Mouse (Mus musculus): ENCODE results near the gene Lrrc10b. TPM values are rescaled to one million over a fixed set of nuclear protein-coding genes. Genes with fewer than 3 reads are reported as not detected.

Gene Lrrc10b
- under 1 TPM; 0.23 to 0.27 TPM for total RNA-seq (2021)
- long read RNA-seq, experiment 1, result 0 reads
- long read RNA-seq, experiment 2, result 0 reads

DNA sequence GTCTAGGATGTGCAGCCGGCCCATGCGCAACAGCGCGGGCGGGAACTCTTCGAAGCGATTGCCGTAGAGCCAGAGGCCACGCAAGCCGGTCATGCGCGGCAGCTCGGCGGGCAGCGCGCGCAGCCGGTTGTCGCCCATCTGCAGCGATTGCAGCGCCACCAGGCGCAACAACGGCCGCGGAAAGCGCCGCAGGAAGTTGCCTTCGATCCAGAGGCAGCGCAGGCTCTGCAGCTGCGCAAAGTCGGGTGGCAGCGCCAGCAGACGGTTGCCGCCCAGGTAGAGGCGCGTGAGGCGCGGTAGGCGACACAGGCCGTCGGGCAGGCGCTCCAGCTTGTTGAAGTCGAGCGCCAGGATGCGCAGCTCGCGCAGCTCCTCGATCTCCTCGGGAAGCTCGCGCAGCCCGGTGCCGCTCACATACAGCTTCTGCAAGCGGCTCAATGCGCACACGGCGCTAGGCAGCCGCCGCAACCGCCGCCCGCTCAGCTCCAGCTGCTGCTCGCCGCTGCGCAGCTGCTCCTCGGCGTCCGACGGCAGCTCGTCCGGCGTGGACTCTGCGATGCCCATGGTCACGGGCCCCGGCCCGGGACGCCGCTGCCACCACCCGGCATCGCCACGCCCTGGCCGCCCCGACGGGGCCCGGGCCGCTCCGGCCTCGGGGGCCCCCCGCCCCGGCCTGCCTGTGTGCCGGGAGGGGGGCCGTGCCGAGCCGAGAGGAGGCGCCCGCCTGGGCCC is at the start of gene Lrrc10b:
Lrrc10b (minus strand) TSS at position 722 of the 732 bp plus-strand sequence.
- peak in 1 of 2 experiments; percentile 21 for DNase-seq
- intact Hi-C loops (cut with DNase I), result no loop called here

GRCm38 (mm10) chr19:10502571-10502970 is 45.3 kb upstream of the Lrrc10b start:
- intact Hi-C loops (cut with DNase I), result no loop called here
- DNase-seq, result no peak

DNA sequence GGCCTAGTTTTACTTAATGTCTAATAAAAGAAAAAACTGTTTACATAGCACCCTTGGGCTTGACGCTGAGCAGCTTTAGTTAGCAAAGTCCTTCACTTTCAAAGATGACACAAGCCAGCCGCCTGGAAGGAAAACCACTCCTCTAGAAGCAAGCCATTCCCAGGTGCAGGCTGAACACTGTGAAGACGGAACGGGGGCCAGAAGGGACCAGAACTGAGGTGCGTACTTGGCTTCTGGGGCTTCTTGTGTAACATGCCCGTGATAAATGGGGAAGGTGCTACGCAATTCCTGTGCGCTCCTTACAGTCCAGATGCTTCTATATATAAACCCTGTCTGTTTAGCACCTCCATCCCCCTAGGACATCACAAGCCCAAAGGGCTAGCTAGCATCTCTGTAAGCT is 43.3 kb upstream of the Lrrc10b start:
- intact Hi-C loops (cut with DNase I), result no loop called here
- no peak for DNase-seq

GRCm38 (mm10) chr19:10497512-10498160 is 40.4 kb upstream of the Lrrc10b start:
- intact Hi-C loops (cut with DNase I), result no loop called here
- DNase-seq, result no peak

GRCm38 (mm10) chr19:10496976-10497375 is 39.7 kb upstream of the Lrrc10b start:
- intact Hi-C loops (cut with DNase I), result no loop called here

DNA sequence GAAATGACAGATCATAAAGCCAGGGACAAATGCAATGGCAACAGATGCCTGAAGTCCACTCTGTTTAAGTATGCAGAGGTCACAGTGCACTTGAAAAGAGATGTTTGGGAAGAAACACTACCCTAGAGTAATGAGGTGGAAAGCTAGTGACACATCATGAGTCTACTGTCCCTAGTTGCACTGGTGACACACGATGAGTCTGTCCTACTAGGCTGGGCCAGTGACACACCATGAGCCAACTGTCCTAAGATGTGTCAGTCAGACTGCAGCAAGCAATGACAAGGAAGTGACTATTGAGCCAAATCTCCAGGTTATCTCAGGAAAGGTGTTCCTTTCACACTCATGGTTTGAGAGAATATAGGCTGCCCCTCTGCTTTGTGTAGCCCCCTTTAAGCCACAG is 38.4 kb upstream of the Lrrc10b start:
- no peak for DNase-seq
- intact Hi-C loops (cut with DNase I), result no loop called here

More at GRCm38 (mm10) chr19:10496976-10497375, 39.7 kb upstream of the Lrrc10b start:
- DNase-seq, result no peak

GRCm38 (mm10) chr19:10486264-10486738 is 29.0 kb upstream of the Lrrc10b start:
- intact Hi-C loops (cut with DNase I), result loop anchor here (1.0 to 5.0 kb wide), 2 partner anchors 37 to 154 kb away; no protein-coding TSS in a partner anchor
- no peak for DNase-seq

DNA sequence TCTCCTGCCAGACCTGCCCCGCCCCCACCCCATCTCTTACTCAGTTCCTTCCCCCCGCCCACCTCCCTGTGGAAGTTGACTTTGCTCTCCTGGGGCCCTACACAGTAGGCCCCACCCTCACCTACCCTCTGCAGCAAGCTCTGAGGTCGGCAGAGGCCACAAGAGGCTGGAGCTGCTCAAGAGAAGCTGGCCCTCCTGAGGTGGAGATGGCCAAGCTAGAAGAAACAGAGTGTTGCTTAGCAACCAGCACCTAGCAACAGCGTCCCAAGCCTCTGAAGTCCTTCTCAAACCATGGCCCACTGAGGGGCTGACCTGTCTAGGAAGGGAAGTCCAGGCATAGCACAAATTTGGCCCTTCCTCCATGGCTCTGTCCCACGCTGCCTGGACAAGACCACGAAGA is 25.4 kb upstream of the Lrrc10b start, which contains the start of gene Ppp1r32:
Ppp1r32 (minus strand) TSS at position 226 of the 400 bp plus-strand sequence.
- intact Hi-C loops (cut with DNase I), result no loop called here
- DNase-seq, result no peak

GRCm38 (mm10) chr19:10479541-10479940 is 22.3 kb upstream of the Lrrc10b start:
- intact Hi-C loops (cut with DNase I), result loop anchor here (10.0 kb wide), 1 partner anchor 235 kb away; the partner anchor contains the start of gene Myrf
- no peak for DNase-seq

- intact Hi-C loops (cut with DNase I), result loop anchor here (10.0 kb wide), 1 partner anchor 229 kb away; the partner anchor contains the start of gene Myrf
- no peak for DNase-seq
Observed at GRCm38 (mm10) chr19:10473779-10474178, 16.5 kb upstream of the Lrrc10b start.

- no peak for DNase-seq
- intact Hi-C loops (cut with DNase I), result loop anchor here (10.0 kb wide), 1 partner anchor 228 kb away; the partner anchor contains the start of gene Myrf
Observed at GRCm38 (mm10) chr19:10472958-10473357, 15.7 kb upstream of the Lrrc10b start.

DNA sequence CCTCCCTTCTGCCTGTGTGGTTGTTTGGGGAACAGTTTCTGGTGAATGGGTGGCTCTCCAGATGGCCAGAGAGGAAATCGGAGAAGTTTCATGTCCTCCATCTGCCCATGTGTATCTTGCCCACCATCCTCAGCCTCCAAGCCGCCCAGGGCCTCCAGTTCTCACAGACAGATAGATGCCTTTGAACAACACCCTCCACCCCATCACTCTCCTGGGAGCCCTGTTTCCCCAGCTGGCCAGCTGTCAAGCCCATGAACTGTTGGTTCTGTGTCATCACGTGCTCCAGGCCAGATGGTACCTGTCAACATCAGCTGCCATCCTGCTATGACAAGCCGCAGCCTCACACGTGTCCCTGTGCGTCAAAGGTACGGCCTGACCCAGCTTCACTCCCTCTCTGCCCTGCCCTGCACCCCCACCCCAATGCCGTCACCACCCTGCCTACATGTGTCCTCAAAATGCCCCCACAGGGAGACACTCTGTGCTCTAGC is 11.9 kb upstream of the Lrrc10b start:
- intact Hi-C loops (cut with DNase I), result no loop called here
- no peak for DNase-seq

GRCm38 (mm10) chr19:10464427-10464826 is 7.2 kb upstream of the Lrrc10b start:
- intact Hi-C loops (cut with DNase I), result no loop called here
- no peak for DNase-seq

GRCm38 (mm10) chr19:10461584-10461983 is 4.3 kb upstream of the Lrrc10b start:
- no peak for DNase-seq
- intact Hi-C loops (cut with DNase I), result no loop called here

DNA sequence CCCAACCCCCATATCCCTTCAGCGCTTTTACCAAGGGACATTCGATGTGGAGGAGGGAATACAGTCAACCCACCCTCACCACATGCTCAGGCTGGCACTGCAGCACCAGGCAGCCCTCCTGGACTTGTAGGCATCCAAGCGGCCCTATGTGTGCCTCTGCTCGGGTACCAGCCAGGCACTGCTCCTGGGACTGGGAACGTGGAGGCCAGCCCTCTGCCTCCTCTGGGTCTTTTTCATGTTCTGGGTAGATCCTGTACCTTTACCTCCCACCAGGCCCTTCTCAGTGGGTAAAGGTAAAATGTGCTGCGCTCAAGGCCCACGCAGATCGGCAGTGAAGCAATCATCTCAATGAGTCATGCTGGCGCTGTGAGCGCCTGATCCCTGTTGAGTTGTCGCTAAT is 2.6 kb upstream of the Lrrc10b start:
- no peak for DNase-seq
- intact Hi-C loops (cut with DNase I), result no loop called here

DNA sequence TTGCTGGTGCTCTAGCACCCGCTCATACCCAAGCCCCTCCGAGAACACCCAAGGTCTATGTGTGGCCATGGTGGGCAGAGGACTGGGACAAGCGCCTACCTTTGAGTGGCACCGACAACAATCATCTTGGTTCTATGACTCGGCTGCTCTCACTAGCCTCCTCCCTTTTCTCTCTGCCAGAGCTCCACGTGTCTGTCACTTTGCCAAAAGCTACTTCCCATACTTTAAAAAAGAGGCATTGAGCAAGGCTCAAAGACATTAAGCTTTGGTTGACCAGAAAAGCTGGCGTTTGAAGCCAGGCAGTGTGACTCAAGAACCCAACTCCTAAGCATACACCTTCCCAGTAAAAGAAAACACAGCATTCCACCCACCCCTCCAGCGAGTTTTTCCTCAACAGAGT is 823 bp upstream of the Lrrc10b start:
- DNase-seq, result no peak
- intact Hi-C loops (cut with DNase I), result no loop called here

GRCm38 (mm10) chr19:10457484-10457800 is 169 bp upstream of the Lrrc10b start:
- DNase-seq, result no peak
- intact Hi-C loops (cut with DNase I), result no loop called here

DNA sequence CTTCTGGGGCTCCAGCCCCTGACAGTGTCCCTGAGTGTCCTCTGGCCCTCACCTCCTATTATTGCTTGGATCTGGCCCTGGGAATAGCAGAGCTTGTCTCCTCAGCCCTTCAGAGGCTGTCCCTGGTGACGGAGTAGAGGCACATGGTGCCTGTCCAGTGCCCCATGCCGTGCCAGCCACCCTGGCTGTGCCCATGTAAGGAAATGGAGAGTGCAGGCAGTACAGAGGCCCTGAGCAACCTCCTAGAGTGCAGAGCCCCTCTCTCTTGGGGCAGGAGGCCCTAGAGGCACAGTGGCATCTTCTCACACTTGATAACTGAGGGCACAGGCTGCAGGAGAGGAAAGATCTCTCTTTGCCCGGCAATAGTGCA is 1.9 kb downstream of the Lrrc10b start:
- intact Hi-C loops (cut with DNase I), result no loop called here
- no peak for DNase-seq

DNA sequence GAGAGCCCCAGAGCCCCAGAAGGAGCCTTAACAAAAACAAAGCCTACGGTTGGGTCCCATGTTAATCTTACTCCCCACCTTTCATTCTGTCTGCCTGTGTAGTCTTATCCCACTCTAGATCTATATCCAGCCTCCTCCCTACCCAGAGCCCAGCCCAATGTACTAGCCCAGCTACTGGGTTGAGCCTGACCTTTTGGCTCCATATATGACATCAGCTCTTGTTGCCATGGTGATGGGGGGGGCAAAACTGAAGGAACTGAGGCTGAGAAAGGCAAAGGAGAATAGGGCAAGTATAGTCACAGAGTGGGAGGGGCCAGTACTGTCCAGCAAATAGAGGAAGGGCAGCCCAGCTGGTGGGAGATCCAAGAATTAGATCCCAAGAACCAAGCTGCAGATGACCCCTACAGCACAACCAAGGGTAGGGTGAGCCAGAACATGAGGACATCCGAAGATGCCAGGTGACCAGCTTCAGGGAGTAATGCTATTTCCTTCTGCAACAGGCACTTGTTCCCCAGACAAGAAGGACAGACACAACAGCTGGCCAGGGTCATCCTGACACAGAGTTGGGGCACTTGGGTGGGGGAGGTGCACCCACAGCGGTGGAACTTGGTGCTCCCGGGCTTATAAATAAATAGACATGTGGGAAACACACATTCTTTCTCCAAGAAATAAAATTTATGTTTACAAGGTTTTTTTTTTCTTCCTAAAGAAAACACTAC is 2.4 kb downstream of the Lrrc10b start:
- intact Hi-C loops (cut with DNase I), result no loop called here
- DNase-seq, result no peak

DNA sequence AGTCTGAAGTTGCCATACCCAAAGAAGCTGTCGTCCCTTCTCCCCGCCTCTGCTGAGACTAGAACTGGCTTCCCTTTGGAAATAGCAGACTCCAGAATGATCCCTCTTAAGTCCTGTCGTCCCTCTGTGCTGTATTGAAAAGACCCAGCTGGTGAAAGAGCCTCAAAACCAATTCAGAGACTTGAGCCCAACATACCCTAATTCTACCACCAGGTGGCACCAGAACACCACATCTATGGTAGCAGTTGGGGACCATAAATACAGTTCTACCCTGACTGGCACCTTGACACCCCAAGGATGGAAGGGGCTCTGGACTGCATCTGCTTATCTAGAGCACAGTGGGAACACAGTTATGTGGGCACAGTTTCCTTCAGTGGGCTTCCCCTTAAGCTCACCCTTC is 7.6 kb downstream of the Lrrc10b start:
- peak in 1 of 2 experiments; percentile 55 for DNase-seq
- intact Hi-C loops (cut with DNase I), result loop anchor here (1.0 kb wide), 1 partner anchor 37 kb away; no protein-coding TSS in a partner anchor

DNA sequence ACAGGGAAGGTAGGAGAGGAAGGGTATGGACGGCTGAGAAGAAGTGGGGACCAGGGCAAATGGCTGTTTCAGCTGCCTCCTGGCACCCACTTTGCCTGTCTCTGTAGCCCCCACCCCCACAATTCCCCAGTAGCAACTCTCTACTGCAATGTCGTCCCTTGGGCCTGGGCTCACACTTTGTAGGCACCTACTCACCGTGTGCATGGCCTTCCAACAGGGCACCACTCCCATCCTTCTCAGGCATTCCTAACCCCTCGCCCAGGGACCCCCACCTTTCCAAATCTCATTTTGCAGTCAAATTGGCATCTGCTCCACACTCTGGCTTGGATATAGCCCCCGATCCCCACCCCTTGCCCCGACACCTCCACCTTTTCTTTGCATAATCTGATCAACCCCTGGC is 8.1 kb downstream of the Lrrc10b start:
- no peak for DNase-seq
- intact Hi-C loops (cut with DNase I), result loop anchor here (1.0 kb wide), 1 partner anchor 37 kb away; no protein-coding TSS in a partner anchor
